Mouse (Mus musculus): ENCODE measurements around the gene Lix1l. TPM values are rescaled to one million over a fixed set of nuclear protein-coding genes. Genes with fewer than 3 reads are reported as not detected.

Lix1l gene
- polyA plus RNA-seq, 2 experiments: 0.32 to 2.9 TPM

DNA sequence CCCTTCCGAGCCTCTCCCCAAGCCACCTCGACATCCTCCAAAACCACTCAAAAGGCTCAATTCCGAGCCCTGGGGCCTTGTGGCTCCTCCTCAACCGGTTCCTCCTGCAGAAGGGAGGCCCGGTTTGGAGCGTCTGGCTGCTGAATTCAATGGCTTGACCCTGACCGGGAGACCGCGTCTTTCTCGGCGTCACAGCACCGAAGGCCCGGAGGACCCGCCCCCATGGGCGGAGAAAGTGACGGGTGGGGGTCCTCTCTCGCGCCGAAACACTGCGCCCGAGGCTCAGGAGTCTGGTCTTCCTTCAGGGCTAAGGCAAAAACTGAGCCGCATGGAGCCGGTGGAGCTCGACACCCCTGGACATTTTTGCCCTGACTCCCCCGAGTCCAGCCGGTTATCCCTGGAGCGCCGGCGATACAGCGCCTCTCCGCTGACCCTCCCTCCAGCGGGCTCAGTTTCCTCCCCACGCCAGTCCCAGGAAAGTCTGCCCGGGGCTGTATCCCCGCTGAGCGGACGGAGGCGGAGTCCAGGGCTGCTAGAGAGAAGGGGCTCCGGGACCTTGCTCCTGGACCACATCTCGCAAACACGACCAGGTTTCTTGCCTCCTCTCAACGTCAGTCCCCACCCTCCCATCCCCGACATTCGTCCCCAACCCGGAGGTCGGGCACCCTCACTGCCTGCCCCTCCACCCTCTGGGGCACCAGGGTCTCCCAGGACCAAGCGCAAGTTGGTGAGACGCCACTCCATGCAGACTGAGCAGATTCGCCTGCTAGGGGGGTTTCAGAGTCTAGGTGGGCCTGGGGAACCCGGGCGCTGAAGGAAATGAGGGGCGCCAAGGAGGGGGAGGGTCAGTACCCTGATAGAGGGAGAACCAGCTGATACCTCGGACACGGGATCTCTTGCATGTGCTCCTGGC lies 2.5 kb upstream of the Lix1l start:
- no peaks in the 10 kb centered on the region for H3K36me3 ChIP-seq (replicated peaks; ENCODE audit: control insufficient read depth, insufficient read depth, low read depth)
- no peaks in the 10 kb centered on the region; a peak in 1 of 4 replicates for H3K4me1 ChIP-seq (replicated peaks; ENCODE audit: control insufficient read depth in 2 of 2, insufficient read depth in 2 of 2, low read length in 1 of 2)
- no peak for ATAC-seq (ENCODE audit: insufficient read depth)
- peak overlapping the region; percentile 10 to 35; a peak in 3 of 4 replicates for H3K4me3 ChIP-seq (ENCODE audit: insufficient read depth in 1 of 2, low read depth in 2 of 2, low read length in 2 of 2)
- no peaks in the 10 kb centered on the region for H3K9me3 ChIP-seq (ENCODE audit: control insufficient read depth, low read length)
- TF ChIP-seq EP300 (IDR thresholded peaks at IDR 0.05; ENCODE audit: low read depth): no peak
- no peak for TF ChIP-seq CTCF (IDR thresholded peaks at IDR 0.05; ENCODE audit: low read depth)
- WGBS (ENCODE audit: insufficient replicate concordance): 4% methylated on average over 54 of the region's 54 CpGs
- no peak overlapping the region for H3K9ac ChIP-seq (replicated peaks)
- H3K4me2 ChIP-seq (ENCODE audit: low read depth): peak overlapping the region; percentile 57
- H3K27me3 ChIP-seq (ENCODE audit: control insufficient read depth, insufficient read depth, low read length): peaks cover 79% of the 10 kb centered on the region
- no peak overlapping the region for H3K27ac ChIP-seq
- DNase-seq (ENCODE audit: low read depth in 3 of 3, low spot score in 3 of 3): no peak

GRCm38 (mm10) chr3:96599069-96599393 lies 1.9 kb upstream of the Lix1l start:
- no peaks in the 10 kb centered on the region; a peak in 1 of 4 replicates for H3K4me1 ChIP-seq (replicated peaks; ENCODE audit: control insufficient read depth in 2 of 2, insufficient read depth in 2 of 2, low read length in 1 of 2)
- no peak overlapping the region for H3K4me2 ChIP-seq (ENCODE audit: low read depth)
- H3K27me3 ChIP-seq (ENCODE audit: control insufficient read depth, insufficient read depth, low read length): peaks cover 79% of the 10 kb centered on the region
- no peaks in the 10 kb centered on the region for H3K9me3 ChIP-seq (ENCODE audit: control insufficient read depth, low read length)
- no peak overlapping the region for H3K4me3 ChIP-seq (ENCODE audit: insufficient read depth in 1 of 2, low read depth in 2 of 2, low read length in 2 of 2)
- no peaks in the 10 kb centered on the region for H3K36me3 ChIP-seq (replicated peaks; ENCODE audit: control insufficient read depth, insufficient read depth, low read depth)
- H3K27ac ChIP-seq: no peak overlapping the region
- TF ChIP-seq EP300 (IDR thresholded peaks at IDR 0.05; ENCODE audit: low read depth) (no peak), CTCF (IDR thresholded peaks at IDR 0.05; ENCODE audit: low read depth) (no peak)
- H3K9ac ChIP-seq (replicated peaks): no peak overlapping the region
- WGBS (ENCODE audit: insufficient replicate concordance): 40% methylated on average over 8 of the region's 8 CpGs
- ATAC-seq (ENCODE audit: insufficient read depth) (no peak), DNase-seq (ENCODE audit: low read depth in 3 of 3, low spot score in 3 of 3) (no peak)

- no peak overlapping the region for H3K4me3 ChIP-seq (ENCODE audit: insufficient read depth in 1 of 2, low read depth in 2 of 2, low read length in 2 of 2)
- no peaks in the 10 kb centered on the region for H3K36me3 ChIP-seq (replicated peaks; ENCODE audit: control insufficient read depth, insufficient read depth, low read depth)
- no peak for ATAC-seq (ENCODE audit: insufficient read depth)
- H3K4me1 ChIP-seq (replicated peaks; ENCODE audit: control insufficient read depth in 2 of 2, insufficient read depth in 2 of 2, low read length in 1 of 2): no peaks in the 10 kb centered on the region; a peak in 1 of 4 replicates
- WGBS (ENCODE audit: insufficient replicate concordance): 65% methylated on average over 3 of the region's 3 CpGs
- peaks cover 79% of the 10 kb centered on the region for H3K27me3 ChIP-seq (ENCODE audit: control insufficient read depth, insufficient read depth, low read length)
- TF ChIP-seq CTCF (IDR thresholded peaks at IDR 0.05; ENCODE audit: low read depth): no peak
- no peak for TF ChIP-seq EP300 (IDR thresholded peaks at IDR 0.05; ENCODE audit: low read depth)
- H3K9ac ChIP-seq (replicated peaks): no peak overlapping the region
- H3K9me3 ChIP-seq (ENCODE audit: control insufficient read depth, low read length): no peaks in the 10 kb centered on the region
- H3K27ac ChIP-seq: no peak overlapping the region
- no peak overlapping the region for H3K4me2 ChIP-seq (ENCODE audit: low read depth)
- no peak for DNase-seq (ENCODE audit: low read depth in 3 of 3, low spot score in 3 of 3)
These were observed 1.5 kb upstream of the Lix1l start for GRCm38 (mm10) chr3:96599411-96599810.

- Histone ChIP-seq H3K27ac (no peak overlapping the region), H3K27me3 (ENCODE audit: control insufficient read depth, insufficient read depth, low read length) (peaks cover 62% of the 10 kb centered on the region), H3K36me3 (replicated peaks; ENCODE audit: control insufficient read depth, insufficient read depth, low read depth) (no peaks in the 10 kb centered on the region), H3K4me1 (replicated peaks; ENCODE audit: control insufficient read depth in 2 of 2, insufficient read depth in 2 of 2, low read length in 1 of 2) (no peaks in the 10 kb centered on the region), H3K4me3 (ENCODE audit: insufficient read depth in 1 of 2, low read depth in 2 of 2, low read length in 2 of 2) (peak overlapping the region; percentile 58 to 62), H3K9ac (replicated peaks) (peak overlapping the region; percentile 47), H3K9me3 (ENCODE audit: control insufficient read depth, low read length) (no peaks in the 10 kb centered on the region), H3K4me2 (ENCODE audit: low read depth) (peak overlapping the region; percentile 77)
- TF ChIP-seq EP300 (IDR thresholded peaks at IDR 0.05; ENCODE audit: low read depth) (no peak), CTCF (IDR thresholded peaks at IDR 0.05; ENCODE audit: low read depth) (no peak)
- DNase-seq (ENCODE audit: low read depth in 3 of 3, low spot score in 3 of 3) (no peak), ATAC-seq (ENCODE audit: insufficient read depth) (peak; percentile 58)
- WGBS (ENCODE audit: insufficient replicate concordance): 1% methylated on average over 36 of the region's 40 CpGs
These were observed 370 bp downstream of the Lix1l start for GRCm38 (mm10) chr3:96601251-96601787.

- Histone ChIP-seq H3K4me3 (ENCODE audit: insufficient read depth in 1 of 2, low read depth in 2 of 2, low read length in 2 of 2) (peak overlapping the region in 1 of 2 experiments; percentile 3; a peak in 1 of 4 replicates), H3K9me3 (ENCODE audit: control insufficient read depth, low read length) (no peaks in the 10 kb centered on the region), H3K4me1 (replicated peaks; ENCODE audit: control insufficient read depth in 2 of 2, insufficient read depth in 2 of 2, low read length in 1 of 2) (no peaks in the 10 kb centered on the region), H3K4me2 (ENCODE audit: low read depth) (peak overlapping the region; percentile 77), H3K27ac (no peak overlapping the region), H3K27me3 (ENCODE audit: control insufficient read depth, insufficient read depth, low read length) (peaks cover 54% of the 10 kb centered on the region), H3K9ac (replicated peaks) (no peak overlapping the region), H3K36me3 (replicated peaks; ENCODE audit: control insufficient read depth, insufficient read depth, low read depth) (no peaks in the 10 kb centered on the region)
- TF ChIP-seq EP300 (IDR thresholded peaks at IDR 0.05; ENCODE audit: low read depth) (no peak), CTCF (IDR thresholded peaks at IDR 0.05; ENCODE audit: low read depth) (no peak)
- ATAC-seq (ENCODE audit: insufficient read depth) (no peak), DNase-seq (ENCODE audit: low read depth in 3 of 3, low spot score in 3 of 3) (no peak)
- 51% methylated on average over 10 of the region's 10 CpGs for WGBS (ENCODE audit: insufficient replicate concordance)
These were observed 1.2 kb downstream of the Lix1l start for GRCm38 (mm10) chr3:96601941-96602703.
